Mouse (Mus musculus) G1E-ER4 (cell line): Measurements from ENCODE around the gene Gsta4. TPM values are rescaled to one million over a fixed set of nuclear protein-coding genes. Genes with fewer than 3 reads are reported as not detected.
"Not testable (repeated sequence)": the region's sequence is repeated elsewhere in the genome, so short reads cannot be mapped to it uniquely, and the experiment has no call there.

ENCODE experiments used
- GATA1 ChIP-seq: IDR thresholded peaks from one replicate; pipeline ENCODE4 v1.8.0; 2012; ENCODE audit warnings: low read length, inconsistent platforms
- polyA plus RNA-seq: library from polyadenylated mRNA; stranded (reverse); fragments of >175 nt; gene quantifications from 2 replicates; pipeline ENCODE4 v1.2.3, GENCODE M21; 2012

The Gsta4 gene
- 0.50 and 0.72 TPM in 2 replicates for polyA plus RNA-seq

DNA sequence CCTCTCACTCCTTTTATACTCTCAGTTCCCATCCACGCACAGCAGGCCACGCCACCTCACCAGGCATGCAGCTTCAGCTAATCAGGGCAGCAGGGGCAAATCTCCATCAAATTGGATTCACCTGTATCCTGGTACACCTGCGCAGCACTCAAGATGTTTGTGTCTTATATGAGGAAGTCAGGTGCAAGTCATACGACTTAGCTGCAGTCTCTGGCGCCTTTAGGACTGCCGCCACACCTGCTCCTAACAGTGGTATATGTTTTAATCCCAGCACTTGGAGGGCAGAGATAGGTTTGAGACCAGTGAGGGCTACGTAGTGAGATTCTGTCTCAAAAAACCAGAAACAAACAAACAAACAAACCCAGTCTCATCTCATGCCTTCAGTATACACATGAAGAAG lies at the start of gene Gsta4:
TSS of gene Gsta4 (plus strand) at position 301 of the 400 bp plus-strand sequence.
- TF ChIP-seq GATA1 = not testable (repeated sequence)

DNA sequence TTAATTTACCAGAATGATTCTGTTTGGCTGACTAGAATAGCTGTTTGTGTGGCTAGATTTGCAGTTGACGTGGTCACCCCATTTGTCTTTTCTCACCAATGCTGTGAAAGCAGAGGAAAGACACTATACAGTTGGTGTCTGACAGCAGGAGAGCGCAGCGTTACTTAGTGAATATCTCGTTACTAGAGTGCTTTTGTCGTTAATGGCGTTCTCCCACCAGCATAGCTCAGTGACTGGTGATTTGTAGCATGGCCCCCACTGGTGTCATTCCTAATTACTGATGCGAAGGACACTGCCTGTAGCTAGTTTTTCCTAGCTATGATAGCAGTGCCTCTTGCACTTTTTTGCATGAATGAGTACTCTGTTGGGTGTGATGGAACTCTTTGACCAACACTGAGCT lies 46.9 kb upstream of the Gsta4 start:
- no peak for TF ChIP-seq GATA1

GRCm38 (mm10) chr9:78138044-78138676 lies 44.4 kb upstream of the Gsta4 start:
- no peak for TF ChIP-seq GATA1

GRCm38 (mm10) chr9:78139463-78139862 lies 43.1 kb upstream of the Gsta4 start:
- TF ChIP-seq GATA1 = no peak

- no peak for TF ChIP-seq GATA1
Measured at GRCm38 (mm10) chr9:78146099-78146498, 36.5 kb upstream of the Gsta4 start.

DNA sequence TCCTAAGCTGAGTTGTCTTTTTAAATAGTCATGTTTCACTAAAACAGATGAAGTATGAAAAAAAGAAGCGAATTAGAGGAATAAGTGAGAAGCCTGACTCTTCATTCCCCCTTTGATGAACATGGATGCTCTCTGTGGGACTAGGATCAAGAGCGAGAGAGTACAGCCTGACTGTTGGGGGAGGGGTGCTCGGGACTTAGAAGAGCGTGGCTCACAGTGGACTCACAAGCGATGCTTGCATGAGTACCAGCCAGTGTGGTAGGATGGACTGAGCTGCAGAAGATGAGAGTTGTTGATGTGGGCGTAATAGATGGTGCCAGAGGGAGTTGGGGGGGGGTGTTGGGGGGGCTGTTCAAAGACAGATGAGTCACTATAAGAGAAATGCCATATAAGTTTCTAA lies 35.9 kb upstream of the Gsta4 start:
- TF ChIP-seq GATA1 = no peak

DNA sequence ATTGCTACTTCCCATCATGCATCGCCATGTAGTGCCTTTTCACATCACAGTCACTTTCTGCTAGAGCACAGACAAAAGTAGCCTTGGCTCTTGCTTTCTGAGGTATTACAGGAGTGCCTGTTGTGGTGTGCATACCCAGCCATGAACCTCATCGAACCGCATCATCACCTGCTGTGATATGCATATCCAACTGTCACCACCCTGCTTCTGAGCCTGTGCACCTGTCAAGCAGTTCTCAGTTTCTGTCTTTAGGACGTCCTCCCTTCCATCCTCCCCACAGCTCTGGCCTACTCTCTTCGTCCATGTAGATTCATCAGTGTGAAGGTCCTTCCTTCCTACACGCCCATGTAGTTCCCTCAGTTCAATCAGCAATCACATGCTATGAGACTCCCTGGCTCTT lies 34.4 kb upstream of the Gsta4 start:
- no peak for TF ChIP-seq GATA1

DNA sequence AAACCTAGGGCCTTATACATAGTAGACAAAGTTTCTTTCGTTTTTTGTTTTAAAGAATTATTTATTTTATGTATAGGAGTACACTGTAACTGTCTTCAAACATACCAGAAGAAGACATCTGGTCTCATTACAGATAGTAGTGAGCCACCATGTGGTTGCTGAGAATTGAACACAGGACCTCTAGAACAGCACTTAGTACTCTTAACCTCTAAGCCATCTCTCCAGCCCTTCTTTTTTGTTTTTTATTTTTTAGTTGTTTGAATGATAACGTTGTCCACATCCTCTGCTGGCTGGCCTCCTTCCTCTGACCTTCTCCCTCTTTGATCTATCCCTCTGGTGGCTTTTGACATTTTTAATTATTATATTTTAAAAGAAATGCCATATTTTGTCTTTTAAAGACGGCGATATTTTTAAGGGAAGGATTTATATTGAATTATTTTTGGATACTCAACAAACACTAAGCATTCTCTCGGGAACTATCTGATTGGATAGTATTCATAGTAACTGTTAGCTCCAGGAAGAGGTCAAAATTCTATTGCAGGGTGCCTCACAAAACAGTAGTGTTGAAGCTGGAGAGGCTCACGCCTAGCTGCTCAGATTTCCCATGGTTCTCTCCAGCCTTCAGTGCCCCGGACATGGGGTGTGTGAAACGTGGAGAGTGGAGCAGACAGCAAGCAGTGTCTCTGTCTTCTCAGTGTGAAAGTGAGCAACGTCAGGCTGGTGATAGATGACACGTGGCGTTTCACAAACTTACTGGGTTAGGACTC lies 28.2 kb upstream of the Gsta4 start:
- no peak for TF ChIP-seq GATA1

DNA sequence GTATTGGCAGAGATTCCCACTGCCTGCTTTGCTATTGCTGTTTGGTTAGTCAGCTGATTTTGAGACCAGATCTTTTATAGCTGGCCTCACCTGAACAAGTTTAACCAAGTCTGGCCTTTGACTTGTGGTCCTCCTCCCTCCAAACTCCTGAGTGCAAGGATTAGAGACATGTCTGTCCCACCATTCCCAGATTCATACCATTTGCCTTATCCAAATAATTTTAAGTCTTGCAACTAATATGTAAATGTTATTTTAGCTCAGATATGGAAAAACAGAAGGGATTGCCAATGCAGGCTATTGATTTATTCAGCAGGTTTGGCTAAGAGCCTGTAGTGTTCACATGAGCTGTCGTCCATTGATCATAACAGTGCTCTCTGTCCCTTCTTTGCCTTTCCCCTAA lies 25.4 kb upstream of the Gsta4 start:
- TF ChIP-seq GATA1 = no peak

DNA sequence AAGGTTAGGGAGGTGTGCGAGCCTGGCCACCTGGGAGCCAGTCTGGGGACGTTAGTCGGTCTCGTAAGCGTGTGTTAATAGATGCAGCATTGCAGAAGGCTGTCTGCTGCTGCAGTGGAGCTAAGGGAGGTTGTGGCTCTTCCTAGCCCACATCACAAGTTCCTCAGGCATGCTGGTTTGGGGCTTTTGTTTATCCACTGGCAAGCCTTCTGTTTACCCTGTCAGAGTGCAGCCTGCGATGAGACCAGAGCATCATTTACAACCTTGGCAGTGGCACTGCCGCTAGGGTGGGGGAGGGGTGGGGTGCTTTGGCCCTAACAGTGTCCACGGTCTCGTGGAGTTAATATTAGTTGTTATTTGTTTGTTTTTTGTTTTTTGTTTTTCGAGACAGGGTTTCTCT lies 19.3 kb upstream of the Gsta4 start:
- TF ChIP-seq GATA1 = no peak

GRCm38 (mm10) chr9:78164741-78165140 lies 17.8 kb upstream of the Gsta4 start:
- TF ChIP-seq GATA1 = no peak

DNA sequence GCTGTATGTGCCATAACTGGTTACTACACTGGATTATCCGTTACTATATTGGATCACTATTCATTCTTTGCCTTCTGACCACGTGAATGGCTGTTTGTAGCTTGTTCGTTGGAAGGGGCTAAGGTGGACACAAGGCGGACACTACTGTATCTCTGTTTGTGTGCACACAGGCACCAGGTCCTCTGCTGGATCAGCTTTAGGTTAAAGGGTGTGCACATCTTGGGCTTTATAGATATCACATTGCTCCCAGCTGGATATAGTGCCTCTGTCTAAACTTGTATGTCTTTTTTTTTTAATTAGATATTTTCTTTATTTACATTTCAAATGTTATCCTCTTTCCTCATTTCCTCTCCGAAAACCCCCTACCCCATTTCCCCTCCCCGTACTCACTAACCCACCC lies 17.1 kb upstream of the Gsta4 start:
- no peak for TF ChIP-seq GATA1

- TF ChIP-seq GATA1 = no peak
Measured at GRCm38 (mm10) chr9:78166694-78167452, 15.7 kb upstream of the Gsta4 start.

- no peak for TF ChIP-seq GATA1
Measured at GRCm38 (mm10) chr9:78167453-78167969, 15.1 kb upstream of the Gsta4 start.

- TF ChIP-seq GATA1 = no peak
Measured at GRCm38 (mm10) chr9:78168864-78169263, 13.7 kb upstream of the Gsta4 start.

DNA sequence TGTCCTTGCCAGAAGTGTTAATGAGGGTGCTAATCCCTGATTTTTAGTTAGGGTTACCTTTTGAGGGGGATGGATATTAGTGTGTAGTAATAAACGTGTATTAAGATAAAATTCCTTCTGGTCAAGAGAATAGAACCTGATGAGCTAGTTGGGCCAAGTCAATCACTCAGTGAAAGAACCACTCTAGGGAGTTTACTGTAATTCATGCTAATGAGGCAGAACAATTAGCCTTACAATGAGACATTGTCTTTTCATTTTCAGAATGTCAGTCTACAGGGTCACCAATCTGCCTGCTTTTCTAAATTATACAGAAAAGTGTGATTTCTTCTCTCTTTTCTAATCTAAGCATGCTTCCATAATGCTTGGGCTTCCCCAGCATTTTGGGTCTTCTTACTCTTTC lies 8.6 kb upstream of the Gsta4 start:
- no peak for TF ChIP-seq GATA1
